Mouse (Mus musculus): Measurements from ENCODE around the gene Mcrs1. TPM values are rescaled to one million over a fixed set of nuclear protein-coding genes. Genes with fewer than 3 reads are reported as not detected.

Gene Mcrs1
- 98.7 and 113 TPM in 2 replicates for polyA plus RNA-seq (2015; fragmentation: Nextera tagmentation; extraction: Ambion mirVana)

GRCm38 (mm10) chr15:99251626-99252380 lies at the start of gene Mcrs1:
Mcrs1 (minus strand) TSS chr15:99251961.
- Histone ChIP-seq H3K27ac (ENCODE audit: low read length) (peak within 1 kb of the TSS; percentile 99), H3K9me3 (replicated peaks; ENCODE audit: control insufficient read depth, low read length) (no peaks in the 10 kb centered on the region), H3K9ac (ENCODE audit: low read length) (peak within 1 kb of the TSS; percentile 80), H3K27me3 (ENCODE audit: control insufficient read depth, insufficient read depth, low read length) (no peaks in the 10 kb centered on the region), H3K4me1 (ENCODE audit: control insufficient read depth, insufficient read depth, low read length) (peaks cover 12% of the 10 kb centered on the region), H3K36me3 (ENCODE audit: control insufficient read depth, insufficient read depth, low read length) (peaks cover 6% of the 10 kb centered on the region; the same call in 1 of the 2 replicates), H3K4me3 (replicated peaks; ENCODE audit: low read length) (peak within 1 kb of the TSS; percentile 65), H3K4me2 (ENCODE audit: low read depth, low read length) (peak within 1 kb of the TSS; percentile 87)
- WGBS = under 1% methylated on average over 52 of the region's 52 CpGs
- peak; percentile 96 for ATAC-seq (ENCODE audit: insufficient read depth, low FRiP score)

DNA sequence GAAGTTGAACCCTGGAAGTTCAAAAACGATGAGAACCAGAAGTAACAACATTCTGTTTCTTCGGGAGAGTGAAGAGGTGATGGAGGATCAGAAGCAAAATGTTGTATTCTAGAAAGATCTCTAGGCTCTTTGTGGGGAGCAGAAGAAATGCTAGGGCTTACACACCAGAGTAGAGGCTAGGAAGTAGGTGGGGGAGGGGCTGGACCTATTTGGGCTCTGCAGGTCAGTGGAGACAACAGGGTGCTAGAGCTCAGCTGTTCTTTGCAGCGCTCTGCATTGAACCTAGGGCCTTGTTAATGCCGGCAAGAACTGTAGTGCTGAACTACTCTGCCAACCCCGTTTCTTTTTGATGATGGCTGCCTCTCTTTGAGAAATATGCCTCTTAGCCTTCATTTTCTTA lies 44.5 kb upstream of the Mcrs1 start:
- 38% methylated on average over 5 of the region's 5 CpGs for WGBS
- H3K27ac ChIP-seq (ENCODE audit: low read length) = no peak overlapping the region; the same call in 1 of the 2 replicates
- peak overlapping the region; percentile 76 for H3K4me3 ChIP-seq (replicated peaks; ENCODE audit: low read length)

DNA sequence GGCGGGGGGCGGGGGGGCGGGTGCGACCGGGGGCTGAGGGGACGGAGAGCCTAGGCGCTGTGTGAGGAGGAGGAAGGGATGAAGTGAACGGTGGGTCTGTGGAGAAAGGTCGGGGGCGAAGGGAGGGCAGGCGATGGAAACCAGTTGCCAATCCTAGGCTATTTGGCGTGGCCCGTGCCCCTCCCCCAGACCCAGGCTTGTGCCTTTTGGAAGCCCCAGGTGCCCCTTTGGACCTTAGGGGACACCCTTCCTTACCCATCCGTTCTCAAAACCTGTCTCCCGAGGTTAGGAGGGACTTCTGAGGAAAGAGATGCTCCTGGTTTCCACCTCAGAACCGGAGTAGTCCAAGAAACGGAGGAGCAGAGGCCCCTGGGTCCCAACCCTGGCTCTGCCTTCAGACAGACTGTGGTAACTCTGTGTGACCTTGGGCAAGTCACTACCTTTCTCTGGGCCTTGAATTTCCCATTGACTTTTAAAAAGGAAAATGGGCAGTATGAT lies 43.8 kb upstream of the Mcrs1 start, which contains the start of gene Fam186b:
Gene Fam186b (minus strand): TSS at position 405 of the 498 bp plus-strand sequence.
- peak within 1 kb of the TSS; percentile 75 for H3K4me2 ChIP-seq (ENCODE audit: low read depth, low read length)
- H3K9ac ChIP-seq (ENCODE audit: low read length) = peak within 1 kb of the TSS; percentile 83
- H3K36me3 ChIP-seq (ENCODE audit: control insufficient read depth, insufficient read depth, low read length) = no peaks in the 10 kb centered on the region
- peaks cover 13% of the 10 kb centered on the region for H3K4me1 ChIP-seq (ENCODE audit: control insufficient read depth, insufficient read depth, low read length)
- H3K4me3 ChIP-seq (replicated peaks; ENCODE audit: low read length) = peak within 1 kb of the TSS; percentile 76
- ATAC-seq (ENCODE audit: insufficient read depth, low FRiP score) = peak; percentile 16; the same call in 1 of the 2 replicates
- H3K9me3 ChIP-seq (replicated peaks; ENCODE audit: control insufficient read depth, low read length) = no peaks in the 10 kb centered on the region
- H3K27ac ChIP-seq (ENCODE audit: low read length) = peak within 1 kb of the TSS; percentile 83
- 4% methylated on average over 16 of the region's 17 CpGs for WGBS
- no peaks in the 10 kb centered on the region for H3K27me3 ChIP-seq (ENCODE audit: control insufficient read depth, insufficient read depth, low read length)

More for the DNA sequence above, 44.5 kb upstream of the Mcrs1 start:
- Histone ChIP-seq H3K4me2 (ENCODE audit: low read depth, low read length) (peak overlapping the region; percentile 75), H3K9ac (ENCODE audit: low read length) (peak overlapping the region; percentile 83; the same call in 1 of the 2 replicates), H3K4me1 (ENCODE audit: control insufficient read depth, insufficient read depth, low read length) (peaks cover 13% of the 10 kb centered on the region), H3K9me3 (replicated peaks; ENCODE audit: control insufficient read depth, low read length) (no peaks in the 10 kb centered on the region), H3K27me3 (ENCODE audit: control insufficient read depth, insufficient read depth, low read length) (no peaks in the 10 kb centered on the region), H3K36me3 (ENCODE audit: control insufficient read depth, insufficient read depth, low read length) (no peaks in the 10 kb centered on the region)
- ATAC-seq (ENCODE audit: insufficient read depth, low FRiP score) = no peak

GRCm38 (mm10) chr15:99294813-99295374 lies 43.1 kb upstream of the Mcrs1 start, which contains the start of gene Prpf40b:
Prpf40b (plus strand) TSS chr15:99295087.
- Histone ChIP-seq H3K4me3 (replicated peaks; ENCODE audit: low read length) (peak within 1 kb of the TSS; percentile 76), H3K9ac (ENCODE audit: low read length) (peak within 1 kb of the TSS; percentile 83), H3K36me3 (ENCODE audit: control insufficient read depth, insufficient read depth, low read length) (no peaks in the 10 kb centered on the region), H3K27me3 (ENCODE audit: control insufficient read depth, insufficient read depth, low read length) (no peaks in the 10 kb centered on the region), H3K4me1 (ENCODE audit: control insufficient read depth, insufficient read depth, low read length) (peaks cover 13% of the 10 kb centered on the region), H3K27ac (ENCODE audit: low read length) (peak within 1 kb of the TSS; percentile 83), H3K9me3 (replicated peaks; ENCODE audit: control insufficient read depth, low read length) (no peaks in the 10 kb centered on the region), H3K4me2 (ENCODE audit: low read depth, low read length) (peak within 1 kb of the TSS; percentile 75)
- WGBS = under 1% methylated on average over 60 of the region's 64 CpGs
- ATAC-seq (ENCODE audit: insufficient read depth, low FRiP score) = peak; percentile 96

DNA sequence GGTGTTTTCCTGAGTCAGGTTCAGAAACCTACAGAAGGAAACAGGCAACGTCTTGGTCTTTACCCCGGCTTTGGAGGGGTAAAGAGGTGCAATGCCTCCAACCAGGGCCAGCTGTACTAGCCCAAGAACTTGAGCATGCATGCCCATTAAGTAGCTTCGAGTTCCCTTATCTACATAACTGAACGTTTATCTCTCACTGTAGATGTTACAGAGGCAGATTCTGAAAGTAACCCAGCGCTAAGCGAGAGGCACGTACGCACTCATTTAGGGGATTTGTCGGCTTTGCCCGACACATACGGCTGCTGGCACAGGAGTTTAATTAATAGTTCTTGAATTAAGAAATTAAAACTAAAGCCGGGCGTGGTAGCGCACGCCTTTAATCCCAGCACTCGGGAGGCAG lies 42.5 kb upstream of the Mcrs1 start:
- H3K36me3 ChIP-seq (ENCODE audit: control insufficient read depth, insufficient read depth, low read length) = no peaks in the 10 kb centered on the region
- peak overlapping the region; percentile 83 for H3K9ac ChIP-seq (ENCODE audit: low read length)
- ATAC-seq (ENCODE audit: insufficient read depth, low FRiP score) = no peak
- H3K4me2 ChIP-seq (ENCODE audit: low read depth, low read length) = peak overlapping the region; percentile 75
- H3K27ac ChIP-seq (ENCODE audit: low read length) = peak overlapping the region; percentile 42; the same call in 1 of the 2 replicates
- H3K9me3 ChIP-seq (replicated peaks; ENCODE audit: control insufficient read depth, low read length) = no peaks in the 10 kb centered on the region
- 13% methylated on average over 16 of the region's 16 CpGs for WGBS
- no peaks in the 10 kb centered on the region for H3K27me3 ChIP-seq (ENCODE audit: control insufficient read depth, insufficient read depth, low read length)
- peaks cover 13% of the 10 kb centered on the region for H3K4me1 ChIP-seq (ENCODE audit: control insufficient read depth, insufficient read depth, low read length)
- peak overlapping the region; percentile 76 for H3K4me3 ChIP-seq (replicated peaks; ENCODE audit: low read length)

- Histone ChIP-seq H3K36me3 (ENCODE audit: control insufficient read depth, insufficient read depth, low read length) (no peaks in the 10 kb centered on the region), H3K9me3 (replicated peaks; ENCODE audit: control insufficient read depth, low read length) (no peaks in the 10 kb centered on the region), H3K27me3 (ENCODE audit: control insufficient read depth, insufficient read depth, low read length) (no peaks in the 10 kb centered on the region), H3K27ac (ENCODE audit: low read length) (no peak overlapping the region), H3K4me2 (ENCODE audit: low read depth, low read length) (no peak overlapping the region), H3K4me1 (ENCODE audit: control insufficient read depth, insufficient read depth, low read length) (peaks cover 5% of the 10 kb centered on the region; the same call in 1 of the 2 replicates), H3K9ac (ENCODE audit: low read length) (no peak overlapping the region), H3K4me3 (replicated peaks; ENCODE audit: low read length) (no peak overlapping the region)
- no peak for ATAC-seq (ENCODE audit: insufficient read depth, low FRiP score)
- WGBS = 83% methylated on average over 11 of the region's 11 CpGs
These were observed 38.8 kb upstream of the Mcrs1 start for GRCm38 (mm10) chr15:99290586-99290985.

GRCm38 (mm10) chr15:99285189-99285535 lies 33.4 kb upstream of the Mcrs1 start:
- no peaks in the 10 kb centered on the region for H3K27me3 ChIP-seq (ENCODE audit: control insufficient read depth, insufficient read depth, low read length)
- H3K9me3 ChIP-seq (replicated peaks; ENCODE audit: control insufficient read depth, low read length) = no peaks in the 10 kb centered on the region
- H3K4me2 ChIP-seq (ENCODE audit: low read depth, low read length) = no peak overlapping the region
- H3K4me1 ChIP-seq (ENCODE audit: control insufficient read depth, insufficient read depth, low read length) = 0 out of 2 replicates have a peak, but pooled peaks cover 4% of the 10 kb centered on the region
- H3K4me3 ChIP-seq (replicated peaks; ENCODE audit: low read length) = no peak overlapping the region
- H3K27ac ChIP-seq (ENCODE audit: low read length) = no peak overlapping the region
- H3K36me3 ChIP-seq (ENCODE audit: control insufficient read depth, insufficient read depth, low read length) = no peaks in the 10 kb centered on the region
- no peak overlapping the region for H3K9ac ChIP-seq (ENCODE audit: low read length)
- 48% methylated on average over 8 of the region's 8 CpGs for WGBS
- no peak for ATAC-seq (ENCODE audit: insufficient read depth, low FRiP score)

DNA sequence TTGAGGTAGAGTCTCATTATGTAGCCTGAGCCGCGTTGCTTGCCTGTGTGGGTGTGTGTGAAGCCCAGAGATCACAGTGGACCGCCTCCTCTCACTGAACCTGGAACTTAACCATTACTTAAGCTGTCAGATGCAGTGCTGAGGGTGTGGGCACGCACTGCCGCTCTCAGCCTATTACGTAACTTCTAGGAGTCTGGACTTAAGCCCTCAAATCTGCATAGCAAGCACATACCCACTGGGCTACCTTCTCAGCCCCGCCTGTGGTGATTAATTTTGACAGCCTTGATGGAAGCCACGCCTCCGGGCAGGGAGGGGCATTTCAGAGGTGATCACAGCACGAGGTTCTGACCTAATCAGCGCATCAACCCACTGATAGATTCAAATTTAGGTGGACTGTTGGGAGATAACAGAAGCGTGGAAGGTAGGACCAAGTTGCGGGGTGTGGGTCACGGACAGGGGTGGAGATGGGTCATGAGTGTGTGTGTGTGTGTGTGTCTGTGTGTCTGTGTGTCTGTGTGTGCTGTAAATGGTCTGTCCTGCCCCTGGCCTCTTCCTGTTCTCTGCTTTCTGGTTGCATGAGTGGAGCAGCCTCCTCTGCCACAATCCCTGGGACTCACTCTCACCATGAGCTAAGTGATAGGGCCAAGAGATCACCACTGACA lies 32.9 kb upstream of the Mcrs1 start:
- no peak overlapping the region for H3K4me3 ChIP-seq (replicated peaks; ENCODE audit: low read length)
- H3K9ac ChIP-seq (ENCODE audit: low read length) = no peak overlapping the region
- no peaks in the 10 kb centered on the region for H3K9me3 ChIP-seq (replicated peaks; ENCODE audit: control insufficient read depth, low read length)

More for the DNA sequence above, 32.9 kb upstream of the Mcrs1 start:
- 27% methylated on average over 14 of the region's 14 CpGs for WGBS
- H3K4me2 ChIP-seq (ENCODE audit: low read depth, low read length) = no peak overlapping the region
- no peak overlapping the region for H3K27ac ChIP-seq (ENCODE audit: low read length)
- ATAC-seq (ENCODE audit: insufficient read depth, low FRiP score) = peak; percentile 89
- no peaks in the 10 kb centered on the region for H3K27me3 ChIP-seq (ENCODE audit: control insufficient read depth, insufficient read depth, low read length)
- no peaks in the 10 kb centered on the region for H3K36me3 ChIP-seq (ENCODE audit: control insufficient read depth, insufficient read depth, low read length)
- H3K4me1 ChIP-seq (ENCODE audit: control insufficient read depth, insufficient read depth, low read length) = 0 out of 2 replicates have a peak, but pooled peaks cover 4% of the 10 kb centered on the region
